Mouse (Mus musculus) small intestine, adult 2 months (tissue): Measurements from ENCODE around the gene Hspg2.

ENCODE experiments used
- CTCF ChIP-seq: fragments of 200-500 bp; IDR thresholded peaks from 2 replicates; pipeline ENCODE4 v1.5.1; 2012; ENCODE audit warnings: low read depth, mild to moderate bottlenecking, control low read depth, inconsistent platforms, low read length, moderate library complexity, mixed read lengths; ENCODE audit not compliant: insufficient replicate concordance, insufficient read length; ENCODE audit errors: extremely low read depth
- POLR2A ChIP-seq: fragments of 200-500 bp; IDR thresholded peaks from 2 replicates; pipeline ENCODE4 v1.6.1; 2012; ENCODE audit warnings: low read depth, mild to moderate bottlenecking, control low read depth, inconsistent platforms, low read length, moderate library complexity

DNA sequence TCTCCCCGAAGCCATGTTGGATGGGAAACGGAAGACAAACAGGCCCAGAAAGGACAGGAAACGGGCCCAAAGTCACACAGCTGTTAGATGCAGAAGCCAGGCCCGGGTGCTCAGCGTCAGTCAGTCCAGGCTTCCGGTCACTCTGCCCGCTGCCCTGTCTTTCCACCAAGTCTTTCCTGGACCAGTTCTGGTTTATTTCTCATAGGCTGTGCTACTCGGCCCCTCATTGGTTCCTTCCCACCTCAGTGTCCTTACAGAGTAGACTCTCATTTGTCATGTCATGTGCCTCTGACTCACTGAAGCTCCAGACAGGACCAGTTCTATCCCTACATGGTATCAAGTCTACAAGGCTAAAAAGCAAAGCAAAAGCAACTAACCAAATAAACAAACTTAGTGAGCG is 41.0 kb downstream of the Hspg2 start:
- TF ChIP-seq CTCF = no peak
- TF ChIP-seq POLR2A = no peak
